Mouse (Mus musculus): Measurements from ENCODE around the gene Adam15.
A peak's percentile ranks its signal among the peaks of the same experiment; 100 is the strongest.

The Adam15 gene

DNA sequence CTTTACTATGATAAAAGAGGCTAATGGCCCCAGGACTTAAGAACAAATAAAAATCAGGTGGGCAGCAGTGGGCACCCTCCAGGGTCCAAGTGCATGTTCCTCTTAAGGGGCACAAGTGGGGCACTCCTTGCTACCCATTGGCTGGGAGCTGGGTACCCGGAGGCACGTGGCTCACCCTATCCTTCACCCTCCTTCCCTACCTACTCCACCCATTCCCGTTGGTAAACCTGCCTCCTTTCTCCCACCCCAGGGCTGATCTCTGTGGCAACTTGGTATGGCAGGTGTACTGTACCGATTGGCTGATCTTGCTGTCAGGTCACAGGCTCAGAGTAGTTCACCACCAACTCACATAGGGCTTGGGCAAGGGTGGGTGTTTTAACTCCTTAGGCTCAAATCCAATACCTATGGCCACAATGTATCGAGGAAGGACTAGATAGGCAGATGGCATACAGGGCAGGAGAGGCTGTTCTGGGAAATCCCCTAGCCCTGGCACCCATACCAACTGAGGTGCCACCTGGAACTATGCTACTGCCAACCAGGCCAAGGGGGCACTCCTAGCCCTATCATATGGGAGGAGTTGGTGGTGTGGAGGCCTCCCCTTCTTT, 34.0 kb upstream of the Adam15 start:
- DNase-seq (ENCODE audit: low read depth, low spot score): no peak

DNA sequence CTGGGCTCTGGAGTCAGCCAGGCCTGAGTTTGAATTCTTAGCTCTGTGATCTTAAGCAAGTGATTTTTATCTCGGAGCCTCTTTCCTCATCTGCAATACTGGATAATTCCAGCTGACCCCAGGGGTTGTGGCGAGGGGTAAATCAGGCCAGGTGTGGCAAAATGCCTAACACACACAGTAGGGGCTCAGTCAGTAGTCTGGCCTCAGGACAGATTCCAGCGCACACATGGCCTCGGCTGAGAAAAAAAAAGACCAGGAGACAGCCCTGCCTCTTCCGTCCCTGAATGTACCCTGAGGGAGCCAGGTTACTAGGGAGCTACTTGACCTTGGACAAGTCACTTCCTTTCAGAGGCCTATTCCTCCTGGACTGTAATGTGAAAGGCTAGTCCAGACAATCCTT, 33.2 kb upstream of the Adam15 start:
- no peak for DNase-seq (ENCODE audit: low read depth, low spot score)

DNA sequence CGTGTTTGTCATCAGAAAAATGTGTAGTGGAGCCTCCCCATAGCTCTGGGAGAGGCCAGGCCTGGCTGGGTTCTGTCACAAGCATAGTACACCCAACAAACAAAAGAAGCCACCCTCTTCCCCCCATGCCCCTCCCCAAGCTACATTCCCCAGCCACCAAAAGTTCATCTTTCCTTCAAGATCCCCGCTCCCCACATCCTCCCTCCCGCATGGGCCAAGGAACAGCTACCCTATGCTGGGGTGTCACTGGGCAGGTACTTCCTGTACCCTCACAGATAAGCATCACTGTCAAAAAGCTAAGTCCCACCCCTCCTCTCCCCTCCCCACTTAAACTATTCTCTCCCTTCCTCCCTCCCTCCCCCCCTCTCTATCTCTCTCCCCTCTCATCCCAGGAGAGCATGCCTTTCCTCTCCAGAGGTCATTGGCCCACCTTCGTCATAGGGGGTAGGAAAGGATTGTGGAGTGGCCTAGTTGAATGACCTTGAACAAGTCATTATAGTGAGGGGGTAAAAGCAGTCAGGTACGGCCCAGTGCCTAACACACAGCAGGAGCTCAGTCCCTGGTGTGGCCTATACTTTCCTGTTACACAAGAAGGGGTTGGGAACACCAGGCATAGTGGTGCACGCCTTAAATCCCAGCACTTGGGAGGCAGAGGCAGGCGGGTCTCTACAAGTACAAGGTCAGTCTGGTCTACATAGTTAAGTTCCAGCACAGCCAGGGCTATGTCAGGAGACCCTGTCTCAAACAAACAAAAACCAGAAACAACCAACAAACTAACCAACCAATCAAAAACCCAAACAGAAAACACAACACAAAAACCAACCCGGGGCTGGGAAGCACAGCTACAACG, 32.5 kb upstream of the Adam15 start:
- DNase-seq (ENCODE audit: low read depth, low spot score): no peak

DNA sequence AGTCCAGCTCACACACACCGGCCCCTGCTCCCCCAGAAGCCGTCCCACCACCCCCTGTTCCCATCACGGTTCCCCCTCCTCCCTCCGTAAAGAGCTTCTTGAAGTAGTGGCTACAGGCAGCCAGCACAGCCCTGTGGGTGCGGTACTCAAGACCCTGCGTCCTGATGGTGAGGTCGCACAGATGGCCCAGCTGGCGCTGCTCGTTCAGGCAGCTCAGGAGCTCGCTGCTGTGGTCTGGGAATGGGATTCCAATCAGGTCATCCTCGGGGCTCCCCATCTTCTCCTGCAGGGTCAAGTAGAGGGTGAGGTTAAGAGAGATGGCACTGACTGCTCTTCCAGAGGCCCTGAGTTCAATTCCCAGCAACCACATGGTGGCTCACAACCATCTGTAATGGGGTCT, 31.4 kb upstream of the Adam15 start:
- no peak for DNase-seq (ENCODE audit: low read depth, low spot score)

DNA sequence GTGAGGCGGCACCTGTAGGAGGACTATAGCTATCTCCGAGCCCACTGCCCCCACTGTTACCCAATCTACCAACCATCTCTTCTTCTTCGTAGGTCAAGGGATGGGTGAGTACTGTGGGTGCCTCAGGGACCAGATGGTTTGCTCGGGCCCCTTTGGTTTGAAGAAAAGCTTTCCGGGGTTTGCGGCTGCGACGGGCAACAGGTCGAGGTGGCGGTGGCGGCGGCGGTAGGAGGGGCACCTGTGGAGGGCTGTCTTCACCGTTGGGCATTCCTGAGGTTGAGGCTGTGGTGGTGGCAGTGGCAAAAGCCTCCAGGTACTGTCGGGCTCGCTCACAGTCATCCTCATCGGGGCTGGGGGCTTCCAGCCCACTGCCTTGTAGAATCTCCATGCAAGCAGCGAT, 30.9 kb upstream of the Adam15 start:
- no peak for DNase-seq (ENCODE audit: low read depth, low spot score)

DNA sequence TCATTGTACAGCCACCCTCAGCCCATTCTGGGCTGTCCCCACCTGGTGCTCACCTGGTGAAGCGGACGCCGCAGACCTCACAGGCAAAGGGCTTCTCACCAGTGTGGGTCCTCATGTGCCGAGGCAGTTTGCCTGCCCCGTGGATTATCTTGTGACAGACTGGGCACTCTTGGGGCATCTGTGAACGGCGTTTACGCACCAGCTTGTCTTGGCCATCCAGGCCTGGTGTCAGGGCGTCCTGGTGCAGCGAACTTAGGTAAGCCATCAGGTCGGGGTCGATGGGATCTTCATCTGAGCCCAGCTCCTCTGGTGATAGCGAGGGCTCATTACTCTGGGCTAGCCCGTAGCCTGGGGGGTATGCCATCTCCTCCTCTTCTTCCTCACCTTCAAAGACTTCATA, 30.5 kb upstream of the Adam15 start:
- DNase-seq (ENCODE audit: low read depth, low spot score): no peak

DNA sequence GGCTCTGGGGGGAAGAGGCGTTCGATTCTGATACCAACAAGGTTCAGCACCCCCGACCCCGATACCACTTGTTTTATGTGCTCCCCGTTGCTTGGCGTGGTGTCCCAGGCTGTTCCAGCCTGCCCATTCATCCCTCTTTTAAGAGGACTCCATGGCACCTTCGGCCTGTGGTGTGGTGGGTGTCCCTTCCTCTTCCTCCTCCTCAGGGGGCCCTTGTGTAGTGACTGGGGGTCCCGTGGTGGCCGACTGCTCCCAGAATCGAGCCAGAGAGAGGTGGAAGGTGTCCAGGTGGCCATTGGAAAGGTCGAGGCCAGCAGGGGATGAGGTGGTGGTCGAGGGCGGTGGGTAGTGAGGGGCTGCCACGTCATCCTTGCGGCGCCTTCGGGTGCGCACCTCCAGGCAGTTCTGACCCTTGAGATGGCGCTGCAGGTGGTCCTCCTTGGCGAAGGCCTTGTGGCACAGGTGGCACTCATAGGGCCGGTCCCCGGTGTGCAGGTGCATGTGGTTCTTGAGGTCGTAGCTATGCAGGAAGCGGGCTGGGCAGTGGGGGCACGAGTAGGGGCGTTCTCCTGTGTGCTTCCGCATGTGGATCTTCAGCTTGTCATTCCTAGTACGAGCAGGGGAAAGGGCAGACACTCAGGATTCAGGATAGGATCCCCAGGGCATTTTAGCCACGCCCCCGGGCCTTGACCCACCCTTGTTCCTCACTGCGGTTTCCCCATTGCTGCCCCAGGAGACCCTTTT, 29.8 kb upstream of the Adam15 start:
- DNase-seq (ENCODE audit: low read depth, low spot score): no peak

DNA sequence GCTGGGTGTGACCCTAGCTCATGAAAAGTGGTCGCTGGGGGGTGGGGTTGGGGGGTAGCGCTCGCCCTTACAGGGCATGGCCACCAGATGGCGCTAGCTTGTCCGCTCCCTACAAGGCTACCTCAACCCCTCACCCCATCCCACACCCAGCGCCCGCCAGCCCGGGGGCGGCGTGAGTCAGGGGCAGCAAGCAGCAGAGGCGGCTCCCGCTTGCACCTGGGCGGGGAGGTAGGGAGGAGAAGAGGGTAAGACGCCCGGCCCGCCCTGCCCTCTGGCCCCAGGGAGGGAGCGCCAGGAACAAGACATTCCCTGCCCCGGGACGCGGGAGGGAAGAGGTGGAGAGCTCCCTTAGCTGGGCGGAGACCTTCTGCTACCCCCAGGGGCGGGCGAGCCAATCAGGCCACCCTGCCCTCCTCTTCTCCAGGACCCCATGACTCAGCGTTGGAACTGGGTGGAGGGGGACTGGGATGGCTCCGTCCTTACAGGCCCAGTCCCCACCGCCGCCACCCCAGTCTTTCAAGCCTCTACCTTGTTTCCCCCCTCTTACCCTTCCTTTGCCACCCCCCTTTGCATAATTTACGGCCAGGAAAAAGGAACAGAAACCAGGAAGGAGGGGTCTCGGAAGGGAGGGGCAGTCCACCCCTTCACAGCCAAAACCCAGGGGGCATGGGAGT, 28.7 kb upstream of the Adam15 start:
- peak; percentile 89 for DNase-seq (ENCODE audit: low read depth, low spot score)

DNA sequence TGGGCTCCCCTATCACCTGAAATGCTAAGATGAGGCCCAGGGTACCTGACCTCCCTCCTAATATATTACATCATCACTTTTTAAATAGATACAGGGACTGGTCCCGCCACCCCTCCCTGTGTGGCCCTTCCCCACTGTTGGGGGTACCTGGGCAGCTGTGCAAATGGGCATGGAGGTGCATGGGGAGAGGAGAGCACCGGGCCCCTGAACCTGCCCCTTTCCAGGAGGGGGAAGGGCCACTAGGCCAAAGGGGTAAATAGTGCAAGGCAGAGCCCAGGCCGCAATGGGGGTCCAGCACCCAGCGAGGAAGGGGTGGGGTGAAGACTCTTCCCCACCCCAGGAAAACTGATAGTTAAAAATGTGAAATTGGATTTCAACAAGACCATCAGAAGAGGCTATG, 28.0 kb upstream of the Adam15 start:
- DNase-seq (ENCODE audit: low read depth, low spot score): no peak

DNA sequence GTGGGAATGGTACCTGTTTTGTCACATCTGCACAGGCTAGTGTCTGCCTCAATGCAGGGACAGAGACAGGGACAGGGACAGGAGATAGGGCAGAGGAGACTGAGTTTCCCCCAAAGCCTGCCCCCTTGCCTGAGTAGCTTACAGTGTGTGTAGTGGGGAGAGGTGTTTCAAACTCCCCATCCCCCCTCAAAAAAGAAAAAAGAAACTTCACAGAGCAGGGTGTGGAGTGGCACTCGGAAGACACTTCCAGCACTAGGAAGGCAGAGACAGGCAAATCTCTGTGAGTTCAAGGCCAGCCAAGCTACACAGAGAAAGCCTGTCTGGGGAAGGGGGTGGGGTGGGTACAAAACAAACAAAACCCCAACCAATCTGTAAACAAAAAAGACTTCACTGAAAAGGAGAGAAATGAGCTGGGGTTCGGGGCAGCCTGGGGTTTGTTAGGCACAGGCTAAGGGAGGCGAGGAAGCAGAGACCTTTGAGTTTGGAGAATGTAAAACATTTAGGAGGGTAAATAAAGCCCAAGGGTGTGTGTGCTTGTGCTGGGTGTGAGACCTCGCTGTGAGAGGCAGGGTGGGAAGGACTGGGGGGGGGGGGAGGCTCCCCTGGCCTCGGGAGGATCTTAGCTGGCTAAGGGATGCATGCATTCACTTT, 23.9 kb upstream of the Adam15 start:
- no peak for DNase-seq (ENCODE audit: low read depth, low spot score)

DNA sequence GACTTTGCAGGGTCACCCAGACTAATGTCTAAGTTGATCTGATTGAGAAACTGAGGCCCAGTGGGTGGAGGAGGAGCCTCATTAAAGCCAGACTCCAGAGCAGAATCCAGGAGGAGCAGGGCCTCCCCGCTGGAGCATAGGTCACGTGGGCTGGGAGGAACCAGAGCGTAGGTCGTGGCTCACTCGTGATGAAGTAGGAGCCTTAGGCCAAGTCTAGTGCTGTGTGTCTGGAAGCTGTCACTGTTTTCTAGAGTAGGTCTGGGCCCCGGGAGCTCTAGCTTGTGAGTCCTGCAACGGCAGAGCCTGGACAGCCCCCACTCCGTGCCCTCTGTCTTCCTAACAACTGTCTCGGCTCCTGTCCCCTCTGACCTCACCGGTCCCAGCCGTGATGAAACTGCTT, 17.5 kb upstream of the Adam15 start:
- no peak for DNase-seq (ENCODE audit: low read depth, low spot score)

DNA sequence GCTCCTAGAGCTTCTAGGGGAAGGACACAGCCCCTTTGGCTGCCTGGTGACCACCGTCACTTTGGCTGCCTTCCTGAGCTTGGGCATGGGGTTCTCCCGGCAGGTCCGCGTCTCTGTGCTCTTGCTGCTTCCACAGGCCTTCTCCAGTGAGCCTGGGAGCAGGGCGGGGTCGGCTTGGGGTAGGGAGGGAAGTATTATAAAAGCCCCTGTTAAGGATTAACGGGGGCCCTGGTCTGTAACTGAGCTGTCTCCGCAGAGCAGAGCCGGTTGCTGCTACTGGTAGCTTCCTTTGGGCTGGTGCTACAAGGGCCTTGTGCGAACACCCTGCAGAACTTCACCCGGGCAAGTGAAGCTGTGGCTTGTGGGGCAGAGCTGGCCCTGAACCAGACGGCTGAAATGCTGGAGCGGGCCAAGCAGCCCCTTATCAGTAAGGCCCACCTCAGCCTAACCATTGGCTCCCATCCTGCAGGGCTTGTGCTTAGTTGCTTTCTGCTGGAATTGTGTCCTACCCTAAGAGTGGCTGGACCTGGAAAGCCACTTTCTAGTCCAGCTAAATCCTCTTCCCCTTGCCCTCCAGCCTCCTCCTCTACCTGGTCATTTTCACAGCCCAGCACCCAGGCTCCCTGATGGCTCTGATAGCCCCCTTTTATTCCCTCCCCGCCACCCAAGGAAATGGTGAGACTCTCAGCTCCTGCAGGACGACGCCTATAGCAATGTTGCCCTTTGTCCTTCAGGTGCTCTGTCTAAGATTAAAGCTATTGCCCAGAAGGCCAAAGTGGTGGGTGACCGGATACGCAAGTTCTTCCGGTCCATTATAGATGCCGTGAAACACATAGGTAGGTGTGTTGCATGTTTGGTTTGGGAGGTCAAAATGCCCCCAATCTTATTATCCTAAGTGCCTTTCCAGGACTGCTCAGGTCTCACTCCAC, 16.0 kb upstream of the Adam15 start:
- no peak for DNase-seq (ENCODE audit: low read depth, low spot score)

DNA sequence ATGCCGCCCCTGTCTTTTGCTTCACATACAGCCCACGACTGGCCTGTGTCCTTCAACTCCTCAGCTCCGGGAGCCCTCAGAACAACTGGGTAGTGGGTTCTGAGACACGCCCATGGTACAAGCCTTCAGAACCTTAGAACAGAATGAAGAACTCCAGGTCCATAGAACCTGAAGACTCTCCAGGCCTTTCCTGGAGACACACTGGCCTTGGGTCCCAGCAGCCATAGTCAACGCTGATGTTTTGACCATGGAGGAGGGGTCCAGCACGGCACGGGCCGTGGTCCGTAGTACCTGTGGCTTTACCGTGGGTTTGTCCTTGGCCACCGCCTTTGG, 15.3 kb upstream of the Adam15 start, which contains the start of gene Dcst1:
Gene Dcst1, minus strand, starts transcription at position 101 of the 333 bp plus-strand sequence.
- DNase-seq (ENCODE audit: low read depth, low spot score): no peak

DNA sequence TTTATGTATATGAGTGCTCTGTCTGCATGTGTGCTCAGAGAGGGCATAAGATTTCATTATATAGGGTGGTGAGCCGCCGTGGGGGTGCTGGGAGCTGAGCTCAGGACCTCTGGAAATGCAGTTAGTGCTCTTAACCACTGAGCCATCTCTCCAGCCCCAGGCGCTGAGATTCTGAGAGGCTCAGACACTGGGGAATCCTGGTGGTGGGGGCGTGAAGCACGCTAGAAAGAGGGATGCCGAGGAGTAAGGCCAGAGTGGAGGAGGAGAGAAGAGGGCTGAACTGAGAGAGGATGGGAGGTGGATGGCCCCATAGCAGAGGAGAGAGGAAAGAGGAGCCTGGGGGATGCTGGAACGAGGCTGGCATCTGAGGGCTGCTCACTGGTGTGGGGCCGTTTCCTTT, 14.8 kb upstream of the Adam15 start:
- no peak for DNase-seq (ENCODE audit: low read depth, low spot score)

DNA sequence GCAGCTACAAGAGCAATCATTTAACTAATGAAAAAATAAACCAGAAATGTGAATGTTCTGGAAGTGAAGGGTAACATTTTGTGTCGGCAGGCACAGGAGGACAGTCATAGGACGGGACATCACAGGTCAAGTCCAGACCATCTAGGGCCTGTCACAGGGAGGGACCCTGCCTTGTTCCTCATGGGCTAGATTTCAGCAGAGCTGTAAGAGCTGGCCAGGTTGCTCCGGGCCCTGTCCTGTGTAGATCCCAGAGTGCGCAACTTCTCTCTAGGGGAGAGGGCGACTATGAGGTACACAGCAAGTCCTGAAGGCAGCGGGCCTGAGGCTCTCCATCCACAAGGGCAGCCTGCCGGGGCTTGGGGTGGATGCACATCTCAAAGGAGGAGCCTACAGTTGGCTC, 11.9 kb upstream of the Adam15 start, which contains the start of gene Dcst2:
Gene Dcst2, plus strand, starts transcription at position 301 of the 400 bp plus-strand sequence.
- DNase-seq (ENCODE audit: low read depth, low spot score): no peak

DNA sequence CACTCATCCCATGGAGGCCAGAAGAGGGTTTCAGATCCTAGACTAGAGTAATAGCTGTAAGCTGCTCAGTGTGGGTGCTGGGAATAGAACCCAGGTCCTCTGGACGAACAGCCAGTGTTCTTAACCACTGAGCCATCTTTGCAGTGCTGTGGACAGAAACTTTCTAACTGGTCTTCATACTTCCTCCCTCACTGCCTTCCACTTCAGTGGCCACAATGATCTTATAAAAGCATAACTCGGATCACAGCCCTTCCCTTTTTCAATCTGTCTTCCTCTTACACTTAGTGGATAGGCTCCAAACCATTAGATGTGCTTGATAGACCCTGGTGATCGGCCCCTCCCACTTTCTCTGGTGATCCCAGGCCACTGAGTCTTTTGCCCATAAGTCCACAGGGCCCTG, 10.4 kb upstream of the Adam15 start:
- no peak for DNase-seq (ENCODE audit: low read depth, low spot score)

DNA sequence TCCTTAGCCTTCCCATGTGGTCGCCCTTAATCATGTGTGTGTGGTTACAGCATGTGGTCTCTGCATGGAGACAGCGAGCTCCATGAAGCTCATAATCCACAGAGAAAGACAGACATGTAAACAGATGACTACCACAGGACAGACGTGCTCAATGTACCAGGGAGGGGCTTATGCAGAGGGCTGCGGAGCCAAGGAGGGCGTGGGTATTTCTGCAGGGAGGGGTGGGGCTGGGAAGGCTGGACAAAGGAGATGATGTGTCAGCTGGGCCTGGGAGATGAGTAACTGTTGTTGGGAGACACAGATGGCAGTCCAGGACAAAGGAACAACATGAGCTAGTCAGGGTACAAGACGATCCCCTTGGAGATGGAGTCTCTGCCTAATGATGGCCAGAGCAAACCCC, 9.8 kb upstream of the Adam15 start:
- DNase-seq (ENCODE audit: low read depth, low spot score): no peak

DNA sequence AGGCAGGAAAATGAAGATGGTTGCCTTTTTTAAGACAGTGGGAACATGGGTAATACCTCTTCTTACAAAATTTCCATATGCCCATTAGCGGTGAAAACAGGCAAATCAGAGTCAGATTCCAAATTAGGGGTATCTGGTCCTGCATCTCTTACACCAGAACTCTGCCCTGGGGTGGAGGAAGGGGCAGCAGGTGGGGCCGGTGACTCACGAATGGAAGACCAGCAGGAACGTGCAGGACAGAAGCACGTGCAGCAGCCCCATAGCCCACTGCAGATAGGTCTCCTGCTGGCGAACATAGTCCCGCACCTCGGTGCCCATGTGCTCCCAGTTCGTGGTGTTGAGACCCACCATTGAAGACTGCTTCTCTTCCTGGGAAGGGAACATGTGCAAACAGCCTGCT, 6.2 kb upstream of the Adam15 start:
- DNase-seq (ENCODE audit: low read depth, low spot score): no peak

DNA sequence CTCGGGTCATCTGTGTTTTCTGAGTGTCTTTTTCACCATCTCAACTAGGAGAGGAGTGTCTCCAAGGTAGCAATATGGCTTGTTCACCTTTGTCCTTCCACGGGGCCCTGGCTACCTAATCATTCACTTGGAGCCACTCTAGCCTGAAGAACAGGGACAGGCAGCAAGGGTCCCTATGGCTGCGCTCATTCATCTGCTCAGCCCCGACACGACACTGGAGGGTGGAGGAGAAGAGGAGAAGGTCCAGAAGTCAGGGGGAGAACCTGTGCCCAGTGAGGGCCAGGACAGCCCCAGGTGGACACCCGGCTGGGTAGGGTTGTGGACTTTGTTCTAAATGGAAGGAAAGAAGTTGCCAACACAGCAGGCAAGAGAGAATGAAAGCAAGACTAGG, 5.7 kb upstream of the Adam15 start:
- no peak for DNase-seq (ENCODE audit: low read depth, low spot score)

DNA sequence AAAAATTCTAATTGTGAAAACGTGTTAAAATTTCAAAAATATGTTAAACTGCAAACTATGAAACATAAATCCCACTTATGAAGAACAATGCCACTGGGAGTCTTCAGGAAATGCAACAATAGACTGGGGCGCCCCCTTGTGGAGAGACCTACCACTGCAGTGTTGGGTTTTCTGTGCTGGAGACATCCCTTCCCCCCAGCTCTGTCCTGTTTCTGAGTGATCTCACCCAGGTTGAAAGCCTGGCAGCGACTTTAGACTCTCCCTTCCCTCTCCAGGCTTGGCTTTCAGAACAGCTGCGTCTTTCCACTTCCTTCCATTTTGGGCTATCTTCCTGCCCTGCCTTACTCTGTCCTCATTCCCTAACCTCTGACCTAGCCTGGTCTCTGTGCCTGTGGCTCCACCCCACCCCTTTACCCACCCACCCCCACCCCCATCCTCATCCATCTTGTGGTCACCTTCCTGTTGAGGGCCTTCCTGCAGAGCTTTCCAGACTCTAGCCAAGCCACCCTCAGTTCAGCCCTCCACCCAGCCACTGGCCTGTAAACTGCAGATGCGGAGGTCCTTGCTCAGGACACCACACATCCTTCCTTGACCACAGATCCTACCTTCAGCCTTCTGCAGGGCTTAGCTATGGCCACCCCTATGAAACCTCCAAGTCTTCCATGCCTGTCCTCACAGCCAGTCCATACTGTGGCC, 5.2 kb upstream of the Adam15 start:
- peak; percentile 77 for DNase-seq (ENCODE audit: low read depth, low spot score)

Data from forelimb bud, embryonic 11.5 days (tissue).